In genomic region chr14:118608816-118609465, GRCm38 (mm10) we compare ENCODE assay signal across 16 mouse cellular contexts.
DNase-seq lines count a peak whose midpoint lies in the region; ATAC-seq and TF ChIP-seq lines count a peak whose summit lies in the region.
"Had no signal": no experiment of that assay in that cellular context is flagged by ENCODE, and none has a peak within 500 bp of the region (broad histone marks: within the 10 kb centered on the region; RNA-seq: fewer than 3 reads in every experiment).

No protein-coding gene starts in this region.

- H3K4me1 ChIP-seq in hindbrain, embryonic 15.5 days (replicated peaks): no peaks in the 10 kb centered on the region
- H3K4me1 ChIP-seq in hindbrain, embryonic 12.5 days: no peaks in the 10 kb centered on the region
- no peaks in the 10 kb centered on the region for H3K4me1 ChIP-seq in embryonic facial prominence, embryonic 14.5 days (ENCODE audit: control insufficient read depth, insufficient read depth, low read length)
- H3K4me1 ChIP-seq: embryonic facial prominence, embryonic 12.5 days had no signal

- H3K27me3 ChIP-seq in hindbrain, embryonic 15.5 days: no peaks in the 10 kb centered on the region
- H3K27me3 ChIP-seq in hindbrain, embryonic 12.5 days: no peaks in the 10 kb centered on the region
- H3K27me3 ChIP-seq in embryonic facial prominence, embryonic 14.5 days (replicated peaks; ENCODE audit: control insufficient read depth, insufficient read depth, low read length): no peaks in the 10 kb centered on the region
- H3K27me3 ChIP-seq: embryonic facial prominence, embryonic 12.5 days; stomach, embryonic 15.5 days had no signal

- H3K9ac ChIP-seq in hindbrain, embryonic 15.5 days: no peak overlapping the region
- H3K9ac ChIP-seq in hindbrain, embryonic 12.5 days: no peak overlapping the region
- no peak overlapping the region for H3K9ac ChIP-seq in embryonic facial prominence, embryonic 14.5 days (ENCODE audit: low read depth, low read length)
- H3K9ac ChIP-seq: embryonic facial prominence, embryonic 12.5 days; stomach, embryonic 15.5 days had no signal

- no peaks in the 10 kb centered on the region for H3K36me3 ChIP-seq in hindbrain, embryonic 15.5 days
- H3K36me3 ChIP-seq in hindbrain, embryonic 12.5 days: no peaks in the 10 kb centered on the region
- H3K36me3 ChIP-seq in embryonic facial prominence, embryonic 14.5 days (ENCODE audit: control insufficient read depth, insufficient read depth, low read length): no peaks in the 10 kb centered on the region
- H3K36me3 ChIP-seq: embryonic facial prominence, embryonic 12.5 days; stomach, embryonic 15.5 days had no signal

- TF ChIP-seq CTCF in layer of hippocampus, adult 2 months (conservative IDR thresholded peaks at IDR 0.05): no peak

- DNase-seq in lung, postnatal 25 days (ENCODE audit: low spot score): peak; percentile 13
- DNase-seq in lung, postnatal 36 days: no peak
- DNase-seq in embryonic facial prominence, embryonic 14.5 days (ENCODE audit: low spot score): peak; percentile 54
- DNase-seq in layer of hippocampus, adult 2 months (ENCODE audit: low spot score in 2 of 2): peak; percentile 29 to 57
- no peak for DNase-seq in thymus, postnatal 0 days (ENCODE audit: low spot score)
- no peak for DNase-seq in cerebellum, postnatal 14 days
- DNase-seq: adrenal gland, postnatal 36 days; cerebellum, adult 8-10 months; heart, adult 2 months; heart, postnatal 14 days; kidney, adult 8-10 months had no signal

- WGBS in hindbrain, embryonic 15.5 days: 66% methylated on average over 16 of the region's 16 CpGs
- WGBS in hindbrain, embryonic 12.5 days: 85% methylated on average over 16 of the region's 16 CpGs
- whole genome bisulfite sequencing in embryonic facial prominence, embryonic 14.5 days: 61% methylated on average over 16 of the region's 16 CpGs

- H3K27ac ChIP-seq in hindbrain, embryonic 15.5 days (replicated peaks): no peak overlapping the region
- no peak overlapping the region for H3K27ac ChIP-seq in hindbrain, embryonic 12.5 days
- H3K27ac ChIP-seq in embryonic facial prominence, embryonic 14.5 days (replicated peaks; ENCODE audit: low read depth, low read length): no peak overlapping the region
- H3K27ac ChIP-seq in layer of hippocampus, adult 2 months: peak overlapping the region; percentile 74
- H3K27ac ChIP-seq: embryonic facial prominence, embryonic 12.5 days; heart, adult 2 months; macrophage; stomach, embryonic 15.5 days had no signal

- no peak overlapping the region for H3K4me2 ChIP-seq in hindbrain, embryonic 15.5 days
- no peak overlapping the region for H3K4me2 ChIP-seq in hindbrain, embryonic 12.5 days (replicated peaks)
- no peak overlapping the region for H3K4me2 ChIP-seq in embryonic facial prominence, embryonic 14.5 days (ENCODE audit: low read depth, low read length)
- H3K4me2 ChIP-seq: embryonic facial prominence, embryonic 12.5 days; stomach, embryonic 15.5 days had no signal

- H3K4me3 ChIP-seq in hindbrain, embryonic 15.5 days: no peak overlapping the region
- no peak overlapping the region for H3K4me3 ChIP-seq in hindbrain, embryonic 12.5 days
- no peak overlapping the region for H3K4me3 ChIP-seq in embryonic facial prominence, embryonic 14.5 days (ENCODE audit: low read depth, low read length)
- no peak overlapping the region for H3K4me3 ChIP-seq in layer of hippocampus, adult 2 months
- H3K4me3 ChIP-seq: embryonic facial prominence, embryonic 12.5 days; heart, adult 2 months; stomach, embryonic 15.5 days had no signal

- peak; percentile 32 for ATAC-seq in hindbrain, embryonic 15.5 days (ENCODE audit: low FRiP score, low read depth)
- no peak for ATAC-seq in hindbrain, embryonic 12.5 days (ENCODE audit: low FRiP score)
- ATAC-seq in embryonic facial prominence, embryonic 14.5 days (ENCODE audit: low read depth): no peak

- H3K9me3 ChIP-seq in hindbrain, embryonic 15.5 days: no peaks in the 10 kb centered on the region
- H3K9me3 ChIP-seq in hindbrain, embryonic 12.5 days (replicated peaks): no peaks in the 10 kb centered on the region
- no peaks in the 10 kb centered on the region for H3K9me3 ChIP-seq in embryonic facial prominence, embryonic 14.5 days (ENCODE audit: control insufficient read depth, low read length)
- H3K9me3 ChIP-seq: embryonic facial prominence, embryonic 12.5 days; stomach, embryonic 15.5 days had no signal

Comparison
In these comparisons a context has a peak if more than half of its experiments do, and no peak if none do; other contexts are left out.
1. DNase-seq: peak in lung, postnatal 25 days (single experiment), embryonic facial prominence, embryonic 14.5 days (single experiment) and layer of hippocampus, adult 2 months (2 of 2); none in lung, postnatal 36 days (single experiment), thymus, postnatal 0 days (single experiment) and cerebellum, postnatal 14 days (0 of 2).